Mouse (Mus musculus): Measurements from ENCODE around the gene Zswim3.

The Zswim3 gene

DNA sequence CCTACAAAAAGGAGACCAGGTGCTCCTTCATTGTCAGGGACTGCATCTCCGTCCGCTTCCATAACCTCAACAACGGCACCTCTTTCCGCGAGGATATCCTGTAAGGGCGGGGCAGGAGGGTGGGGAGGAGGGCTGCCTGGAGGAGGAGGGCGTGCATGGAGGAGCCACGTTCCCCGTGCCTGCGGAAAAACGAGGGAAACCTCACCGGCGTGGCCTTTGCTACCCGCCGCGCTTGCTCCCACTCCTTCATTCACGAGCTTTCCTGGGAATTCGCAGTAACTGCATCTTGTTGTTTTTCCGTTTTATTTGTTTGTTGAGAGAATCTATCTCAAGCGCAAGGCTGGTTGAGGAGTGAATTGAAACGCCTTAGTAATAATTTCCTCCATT, 427 bp downstream of the Zswim3 start:
- no peak for DNase-seq (ENCODE audit: low read depth, low spot score)

DNA sequence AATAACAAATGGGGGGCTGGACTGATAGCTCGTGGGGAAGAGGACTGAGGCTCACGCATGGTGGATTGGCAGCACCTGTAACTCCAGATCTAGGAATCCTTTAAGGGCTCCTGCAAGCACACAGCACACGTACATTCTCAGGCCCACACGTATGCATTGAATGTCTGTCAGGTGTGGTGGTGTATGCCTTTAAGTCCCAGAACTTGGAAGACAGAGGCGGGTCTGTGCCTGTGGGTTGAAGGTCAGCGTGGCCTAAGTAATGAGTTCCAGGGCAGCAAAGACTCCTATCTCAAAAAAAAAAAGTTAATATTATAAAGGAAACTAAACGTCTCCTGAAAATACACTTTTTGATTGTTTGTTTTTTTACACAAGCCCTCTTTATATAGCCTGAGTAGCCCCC, 1.7 kb downstream of the Zswim3 start:
- no peak for DNase-seq (ENCODE audit: low read depth, low spot score)

- DNase-seq (ENCODE audit: low read depth, low spot score): no peak
Measured at GRCm38 (mm10) chr2:164813557-164813956, 8.7 kb downstream of the Zswim3 start.

DNA sequence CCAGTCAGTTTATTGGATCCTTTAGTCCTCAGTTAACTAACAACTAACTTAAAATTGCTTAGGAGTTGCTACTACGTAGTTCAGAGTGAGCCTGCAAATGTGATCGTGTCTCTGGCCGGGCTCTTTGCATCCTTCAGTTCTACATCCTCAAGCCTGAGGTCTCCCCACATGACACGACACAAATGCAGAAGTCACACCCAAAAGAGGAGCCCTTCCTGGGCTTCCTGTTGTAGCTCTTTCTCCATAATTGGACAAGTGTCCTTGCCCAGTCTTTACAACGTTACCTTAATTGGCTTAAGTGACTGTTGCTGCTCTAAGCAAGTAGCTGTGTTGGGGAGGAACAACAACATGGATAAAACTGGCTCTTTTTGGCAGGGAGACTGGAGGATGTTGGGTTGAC, 10.4 kb downstream of the Zswim3 start:
- DNase-seq (ENCODE audit: low read depth, low spot score): no peak

DNA sequence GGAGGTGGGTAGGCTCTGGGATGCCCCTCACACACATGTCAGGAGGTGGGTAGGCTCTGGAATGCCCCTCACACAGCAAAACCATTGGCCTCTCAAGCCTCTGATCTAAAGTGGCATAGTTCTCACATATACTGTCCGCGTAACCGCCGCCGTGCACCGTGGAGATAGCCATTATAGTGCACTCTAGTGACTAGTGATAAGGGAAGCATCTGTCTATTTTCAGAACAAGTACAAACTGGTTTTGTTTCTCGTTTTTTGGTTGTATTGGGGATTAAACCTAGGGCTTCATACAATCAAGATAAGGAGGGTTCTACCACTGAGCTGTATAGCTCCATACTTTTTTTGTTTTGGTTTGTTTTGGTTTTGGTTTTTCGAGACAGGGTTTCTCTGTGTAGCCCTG, 10.9 kb downstream of the Zswim3 start:
- DNase-seq (ENCODE audit: low read depth, low spot score): no peak

GRCm38 (mm10) chr2:164817206-164817605, 12.3 kb downstream of the Zswim3 start:
- DNase-seq (ENCODE audit: low read depth, low spot score): no peak

- no peak for DNase-seq (ENCODE audit: low read depth, low spot score)
Measured at GRCm38 (mm10) chr2:164817703-164818102, 12.8 kb downstream of the Zswim3 start.

DNA sequence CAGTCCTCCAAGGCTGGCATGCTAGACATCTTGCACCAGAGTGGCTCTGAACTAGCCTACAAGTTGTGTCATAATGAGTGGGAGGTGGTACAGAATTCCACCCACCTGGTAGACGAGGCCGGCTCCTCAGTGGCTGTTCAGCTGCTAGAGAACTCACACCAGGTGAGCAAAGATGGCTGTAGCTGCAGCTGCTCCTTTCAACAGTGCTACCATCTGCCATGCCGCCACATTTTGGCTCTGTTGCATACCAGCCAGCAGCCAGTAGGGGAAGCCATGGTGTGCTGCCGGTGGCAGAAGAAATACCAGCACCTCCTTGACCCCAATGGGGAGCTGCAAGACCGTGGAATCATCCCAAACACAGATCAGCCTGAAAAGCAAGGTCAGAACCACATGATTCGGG, 16.2 kb downstream of the Zswim3 start:
- DNase-seq (ENCODE audit: low read depth, low spot score): no peak

GRCm38 (mm10) chr2:164822636-164823165, 17.8 kb downstream of the Zswim3 start, which contains the start of gene Zswim1:
Gene Zswim1, plus strand, starts transcription at chr2:164822686.
- DNase-seq (ENCODE audit: low read depth, low spot score): peak; percentile 98

- no peak for DNase-seq (ENCODE audit: low read depth, low spot score)
Measured at GRCm38 (mm10) chr2:164823181-164823585, 18.3 kb downstream of the Zswim3 start.

DNA sequence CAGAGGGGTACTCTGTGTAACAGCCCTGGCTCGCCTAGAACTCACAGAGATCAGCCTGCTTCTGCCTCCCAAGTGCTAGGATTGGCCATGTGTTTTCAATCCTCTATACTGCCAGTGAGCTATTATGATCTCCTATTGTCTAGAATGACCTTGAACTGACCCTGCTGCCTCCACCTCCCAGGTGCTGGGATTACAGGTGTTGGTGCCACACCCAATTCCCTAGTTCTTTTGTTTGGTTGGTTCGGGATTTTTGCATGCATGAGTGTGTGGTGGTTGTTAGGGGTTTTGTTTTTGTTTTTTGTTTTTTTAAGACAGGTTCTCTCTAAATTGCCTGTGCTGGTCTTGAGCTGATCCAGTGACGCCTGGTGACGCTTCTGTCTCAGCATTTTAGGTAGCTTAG, 19.1 kb downstream of the Zswim3 start:
- DNase-seq (ENCODE audit: low read depth, low spot score): no peak

- no peak for DNase-seq (ENCODE audit: low read depth, low spot score)
Measured at GRCm38 (mm10) chr2:164825521-164825920, 20.6 kb downstream of the Zswim3 start.

GRCm38 (mm10) chr2:164827146-164827850, 22.4 kb downstream of the Zswim3 start:
- no peak for DNase-seq (ENCODE audit: low read depth, low spot score)

GRCm38 (mm10) chr2:164828437-164828836, 23.5 kb downstream of the Zswim3 start, which contains the start of gene Spata25:
Gene Spata25, minus strand, starts transcription at chr2:164828537.
- DNase-seq (ENCODE audit: low read depth, low spot score): no peak

- no peak for DNase-seq (ENCODE audit: low read depth, low spot score)
Measured at GRCm38 (mm10) chr2:164829090-164829489, 24.2 kb downstream of the Zswim3 start.

DNA sequence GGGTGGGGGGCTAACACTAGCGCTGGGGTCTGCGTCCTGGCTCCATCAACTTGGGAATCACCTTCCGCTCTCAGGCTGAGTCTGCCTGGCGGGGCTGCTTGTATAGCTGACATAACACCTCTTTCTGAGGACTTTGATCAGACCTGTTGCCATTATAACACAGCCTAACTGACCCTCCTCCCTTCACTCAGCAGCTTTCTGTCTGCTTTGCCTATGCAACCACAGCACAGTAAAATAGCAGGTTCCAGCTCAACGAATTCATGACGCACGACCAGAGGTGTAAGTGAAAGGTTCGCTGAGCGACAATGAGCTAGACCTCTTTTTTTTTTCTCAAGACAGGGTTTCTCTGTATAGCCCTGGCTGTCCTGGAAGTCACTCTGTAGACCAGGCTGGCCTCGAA, 26.1 kb downstream of the Zswim3 start:
- DNase-seq (ENCODE audit: low read depth, low spot score): no peak

- DNase-seq (ENCODE audit: low read depth, low spot score): no peak
Measured at GRCm38 (mm10) chr2:164832032-164832747, 27.3 kb downstream of the Zswim3 start.

DNA sequence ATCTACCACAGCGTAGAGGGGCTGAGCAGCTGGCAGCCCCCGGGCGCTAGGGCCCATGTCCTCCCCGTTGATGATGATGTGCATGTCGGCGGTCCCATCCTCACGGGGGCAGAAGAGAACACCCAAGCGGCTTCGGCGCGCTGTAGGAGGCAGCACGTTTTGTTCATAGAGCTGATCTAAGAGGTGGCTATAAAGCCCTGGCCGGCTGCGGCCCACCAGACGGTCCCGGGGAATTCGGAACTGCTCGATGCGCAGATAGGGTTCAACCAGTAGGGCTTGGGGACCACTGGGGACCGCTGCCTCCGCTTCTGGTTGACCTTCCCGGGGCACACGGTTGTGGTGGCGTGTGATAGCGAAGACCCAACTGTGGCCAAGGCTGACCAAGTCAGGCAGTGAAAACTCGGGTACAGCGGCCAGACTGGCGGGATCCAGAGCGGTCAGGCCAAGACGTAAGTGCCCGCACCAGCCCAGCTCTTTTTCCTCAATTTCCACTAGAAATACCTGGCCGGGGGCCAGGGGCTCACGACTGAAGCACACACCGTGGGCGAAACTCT, 27.9 kb downstream of the Zswim3 start, which contains the start of gene Ctsa:
Ctsa (plus strand) TSS at position 126 of the 554 bp plus-strand sequence.
- DNase-seq (ENCODE audit: low read depth, low spot score): peak; percentile 69

DNA sequence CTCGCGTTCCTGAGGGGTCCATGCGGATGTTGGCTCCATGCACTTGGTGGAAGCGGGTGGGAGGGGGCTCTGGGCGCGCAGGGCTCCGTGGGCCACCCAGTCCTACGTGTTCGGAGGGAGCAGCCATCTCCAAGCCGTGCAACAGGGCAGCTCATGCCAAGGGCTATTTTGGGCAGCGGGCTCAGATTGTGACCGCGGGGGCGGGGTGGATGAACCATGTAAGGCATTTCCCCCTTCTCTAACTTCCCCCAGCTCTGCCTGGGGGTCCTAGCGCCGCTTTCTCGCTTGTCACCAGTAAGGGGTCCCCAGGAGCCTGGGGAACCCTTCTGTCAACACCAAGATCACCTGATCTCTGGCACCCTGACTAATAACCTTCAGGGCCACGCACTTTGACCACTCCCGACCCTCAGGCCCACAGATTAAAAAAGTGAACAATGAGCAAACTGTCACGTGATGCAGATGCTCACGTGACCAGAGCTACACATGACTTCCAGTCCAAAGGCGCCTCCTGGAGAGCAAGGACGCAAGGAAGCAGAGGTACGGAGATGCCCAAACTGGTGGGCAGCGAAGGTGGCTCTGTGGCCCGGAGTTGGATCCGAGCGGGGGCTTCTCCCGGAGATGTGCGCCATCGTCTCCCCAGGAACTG, 28.5 kb downstream of the Zswim3 start, which contains the start of gene Neurl2:
Neurl2 (minus strand) TSS at position 143 of the 646 bp plus-strand sequence.
- peak; percentile 88 for DNase-seq (ENCODE audit: low read depth, low spot score)

DNA sequence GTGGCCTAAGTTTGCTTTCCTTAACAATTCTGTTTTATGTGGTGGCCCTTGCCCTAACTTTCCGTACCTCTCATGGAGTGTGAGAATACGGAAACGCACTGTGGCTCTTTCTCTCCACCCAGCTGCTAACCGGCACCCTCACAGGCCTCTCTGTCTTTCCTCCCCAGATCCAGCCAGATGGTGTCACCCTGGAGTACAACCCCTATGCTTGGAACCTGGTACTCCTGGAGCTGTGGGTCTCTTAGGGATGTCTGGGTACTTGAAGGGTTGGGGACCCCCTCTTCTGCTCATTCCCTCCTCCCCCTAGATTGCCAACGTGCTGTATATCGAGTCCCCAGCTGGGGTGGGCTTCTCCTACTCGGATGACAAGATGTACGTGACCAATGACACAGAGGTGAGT, 29.6 kb downstream of the Zswim3 start:
- no peak for DNase-seq (ENCODE audit: low read depth, low spot score)

GRCm38 (mm10) chr2:164835164-164835563, 30.3 kb downstream of the Zswim3 start:
- DNase-seq (ENCODE audit: low read depth, low spot score): no peak

DNA sequence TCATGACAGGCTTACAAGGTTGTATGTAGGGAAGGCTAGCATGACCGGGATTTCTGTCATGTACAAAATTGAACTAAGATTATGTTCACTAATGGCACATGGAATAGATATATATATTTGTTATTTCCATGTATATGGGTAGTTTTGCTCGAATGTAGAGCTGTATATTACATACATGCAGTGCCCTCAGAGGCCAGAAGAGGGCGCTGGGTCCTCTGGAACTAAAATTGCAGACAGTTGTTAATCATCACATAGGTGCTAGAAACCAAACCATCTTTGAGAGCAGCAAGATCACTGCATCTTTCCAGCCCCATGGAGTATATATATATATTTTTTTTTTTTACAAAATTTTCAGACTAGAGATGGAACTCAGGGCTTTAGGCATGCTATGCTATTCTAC, 40.9 kb downstream of the Zswim3 start:
- no peak for DNase-seq (ENCODE audit: low read depth, low spot score)

Measured in retina, postnatal 7 days (tissue).